Mouse (Mus musculus) limb, embryonic 14.5 days (tissue): ENCODE measurements at regions not wholly inside any gene's neighbourhood (a gene's known extent, or its start where the extent isn't known, plus 50 kb on each side); places are given as distances from the start of the nearest gene placed in this dataset.

ENCODE experiments used
- ATAC-seq: fragments of 200-750 bp; cut with Nextera tagmentation; 2 replicates; pipeline ENCODE4 v1.8.0; 2017; ENCODE audit warnings: low read depth, moderate number of reproducible peaks, moderate TSS enrichment; ENCODE audit not compliant: low FRiP score
- DNase-seq: peaks from one replicate; pipeline ENCODE4 v3.0.0-alpha.2; 2015; ENCODE audit warnings: low spot score
- H3K27ac ChIP-seq: fragments of 300-500 bp; sonication (generic); replicated peaks from 2 replicates; pipeline ENCODE4 v1.5.1; 2014; ENCODE audit warnings: low read depth, mild to moderate bottlenecking, low read length, moderate library complexity, mixed read lengths
- H3K27me3 ChIP-seq: fragments of 300-500 bp; sonication (generic); 2 replicates; pipeline ENCODE4 v1.6.1; 2014; ENCODE audit warnings: low read length, mixed read lengths; ENCODE audit not compliant: control insufficient read depth, insufficient read depth
- H3K36me3 ChIP-seq: fragments of 300-500 bp; sonication (generic); 2 replicates; pipeline ENCODE4 v1.6.1; 2014; ENCODE audit warnings: mild to moderate bottlenecking, low read length, moderate library complexity, mixed read lengths; ENCODE audit not compliant: control insufficient read depth, insufficient read depth
- H3K4me1 ChIP-seq: fragments of 300-500 bp; sonication (generic); 2 replicates; pipeline ENCODE4 v1.6.1; 2014; ENCODE audit warnings: antibody characterized with exemption, low read length, mixed read lengths; ENCODE audit not compliant: control insufficient read depth, insufficient read depth
- H3K4me2 ChIP-seq: fragments of 300-500 bp; sonication (generic); replicated peaks from 2 replicates; pipeline ENCODE4 v1.6.1; 2014; ENCODE audit warnings: low read depth, mild to moderate bottlenecking, low read length, moderate library complexity; ENCODE audit not compliant: severe bottlenecking
- H3K4me3 ChIP-seq: fragments of 300-500 bp; sonication (generic); replicated peaks from 2 replicates; pipeline ENCODE4 v1.5.1; 2014; ENCODE audit warnings: low read length
- H3K9ac ChIP-seq: fragments of 300-500 bp; sonication (generic); 2 replicates; pipeline ENCODE4 v1.6.1; 2014; ENCODE audit warnings: mild to moderate bottlenecking, low read depth, low read length, moderate library complexity; ENCODE audit not compliant: severe bottlenecking
- H3K9me3 ChIP-seq: fragments of 300-500 bp; sonication (generic); 2 replicates; pipeline ENCODE4 v1.6.1; 2016; ENCODE audit warnings: low read length; ENCODE audit not compliant: control insufficient read depth
- POLR2A ChIP-seq: fragments of 200-500 bp; IDR thresholded peaks from 2 replicates; pipeline ENCODE4 v1.8.0; 2012; ENCODE audit warnings: inconsistent platforms, mild to moderate bottlenecking, moderate library complexity, borderline replicate concordance; ENCODE audit not compliant: insufficient read depth, insufficient read length; ENCODE audit errors: extremely low read depth
- WGBS: fragments of 180-500 bp; shearing (Covaris S2); extraction: QIAGEN DNeasy Blood & Tissue Kit; methylation state at CpG from one replicate; pipeline ENCODE4 v1.1.7; 2014; 5-methylcytosine and 5-hydroxymethylcytosine counted together

- Histone ChIP-seq H3K27ac (no peak overlapping the region), H3K4me3 (no peak overlapping the region), H3K9ac (no peak overlapping the region), H3K9me3 (no peaks in the 10 kb centered on the region), H3K4me2 (no peak overlapping the region), H3K27me3 (no peaks in the 10 kb centered on the region), H3K36me3 (no peaks in the 10 kb centered on the region), H3K4me1 (no peaks in the 10 kb centered on the region)
- WGBS: 30% methylated on average over 11 of the region's 11 CpGs
- no peak for ATAC-seq
- no peak for DNase-seq
- no peak for TF ChIP-seq POLR2A
Observed at GRCm38 (mm10) chr14:98863598-98863997, 130.5 kb downstream of the Rpl36a-ps1 start.

GRCm38 (mm10) chr14:98862095-98862735 lies 131.9 kb downstream of the Rpl36a-ps1 start:
- no peak overlapping the region for H3K4me3 ChIP-seq
- ATAC-seq (no peak), DNase-seq (no peak)
- 65% methylated on average over 5 of the region's 5 CpGs for WGBS
- TF ChIP-seq POLR2A: no peak
- H3K9ac ChIP-seq: no peak overlapping the region
- no peaks in the 10 kb centered on the region for H3K36me3 ChIP-seq
- H3K4me2 ChIP-seq: no peak overlapping the region
- no peaks in the 10 kb centered on the region for H3K9me3 ChIP-seq
- no peaks in the 10 kb centered on the region for H3K27me3 ChIP-seq
- no peaks in the 10 kb centered on the region for H3K4me1 ChIP-seq
- H3K27ac ChIP-seq: no peak overlapping the region

- H3K4me2 ChIP-seq: no peak overlapping the region
- H3K4me3 ChIP-seq: no peak overlapping the region
- H3K27ac ChIP-seq: no peak overlapping the region
- no peak for DNase-seq
- no peaks in the 10 kb centered on the region for H3K9me3 ChIP-seq
- TF ChIP-seq POLR2A: no peak
- H3K4me1 ChIP-seq: no peaks in the 10 kb centered on the region
- no peak overlapping the region for H3K9ac ChIP-seq
- no peak; the same call in 1 of the 2 replicates for ATAC-seq
- 68% methylated on average over 7 of the region's 7 CpGs for WGBS
- no peaks in the 10 kb centered on the region for H3K36me3 ChIP-seq
- no peaks in the 10 kb centered on the region for H3K27me3 ChIP-seq
Observed at GRCm38 (mm10) chr14:98858801-98859200, 135.3 kb downstream of the Rpl36a-ps1 start.

- H3K4me3 ChIP-seq: no peak overlapping the region
- H3K4me2 ChIP-seq: no peak overlapping the region
- ATAC-seq: no peak
- H3K27ac ChIP-seq: no peak overlapping the region
- H3K4me1 ChIP-seq: 0 out of 2 replicates have a peak, but pooled peaks cover 6% of the 10 kb centered on the region
- no peaks in the 10 kb centered on the region for H3K9me3 ChIP-seq
- no peaks in the 10 kb centered on the region for H3K36me3 ChIP-seq
- H3K27me3 ChIP-seq: no peaks in the 10 kb centered on the region
- DNase-seq: no peak
- WGBS: 18% methylated on average over 1 of the region's 1 CpGs
- TF ChIP-seq POLR2A: no peak
- no peak overlapping the region for H3K9ac ChIP-seq
Observed at GRCm38 (mm10) chr14:98848500-98848899, 145.6 kb downstream of the Rpl36a-ps1 start.

GRCm38 (mm10) chr14:98844221-98844620 lies 149.9 kb downstream of the Rpl36a-ps1 start:
- Histone ChIP-seq H3K27me3 (no peaks in the 10 kb centered on the region), H3K36me3 (no peaks in the 10 kb centered on the region), H3K4me1 (0 out of 2 replicates have a peak, but pooled peaks cover 3% of the 10 kb centered on the region), H3K4me3 (no peak overlapping the region), H3K9me3 (no peaks in the 10 kb centered on the region), H3K9ac (no peak overlapping the region), H3K4me2 (no peak overlapping the region), H3K27ac (no peak overlapping the region)
- no peak for TF ChIP-seq POLR2A
- 65% methylated on average over 2 of the region's 2 CpGs for WGBS
- no peak for ATAC-seq
- DNase-seq: no peak
